ENCODE assay signal across 8 mouse cellular contexts in genomic region chr2:75657907-75658691, GRCm38 (mm10). TPM values are rescaled to one million over a fixed set of nuclear protein-coding genes. Genes with fewer than 3 reads are reported as not detected.
DNase-seq lines count a peak whose midpoint lies in the region; ATAC-seq and TF ChIP-seq lines count a peak whose summit lies in the region.

No protein-coding gene starts in this region.

- WGBS in thymus, adult 2 months: 17% methylated on average over 18 of the region's 18 CpGs
- 3% methylated on average over 18 of the region's 18 CpGs for WGBS in hindbrain, embryonic 11.5 days
- 4% methylated on average over 18 of the region's 18 CpGs for WGBS in limb, embryonic 15.5 days
- 4% methylated on average over 18 of the region's 18 CpGs for WGBS in neural tube, embryonic 11.5 days

- peak overlapping the region; percentile 43 for H3K4me2 ChIP-seq in hindbrain, embryonic 11.5 days (replicated peaks; ENCODE audit: low read depth, low read length)
- H3K4me2 ChIP-seq in limb, embryonic 15.5 days: peak overlapping the region; percentile 58
- H3K4me2 ChIP-seq in neural tube, embryonic 11.5 days (ENCODE audit: low read depth): peak overlapping the region; percentile 61

- TF ChIP-seq POLR2A in thymus, adult 2 months (IDR thresholded peaks at IDR 0.05; ENCODE audit: control insufficient read depth, extremely low read depth, insufficient read depth, low read length, poor library complexity): no peak

- peak overlapping the region; percentile 61 for H3K4me3 ChIP-seq in thymus, adult 2 months (ENCODE audit: control insufficient read depth, insufficient read depth, low read length)
- H3K4me3 ChIP-seq in hindbrain, embryonic 11.5 days (ENCODE audit: low read depth, low read length): peak overlapping the region; percentile 95
- peak overlapping the region; percentile 83 for H3K4me3 ChIP-seq in limb, embryonic 15.5 days
- peak overlapping the region; percentile 77 for H3K4me3 ChIP-seq in neural tube, embryonic 11.5 days (ENCODE audit: low read depth, low read length)

- H3K36me3 ChIP-seq in thymus, adult 2 months (ENCODE audit: control insufficient read depth, insufficient read depth, low read length): peaks cover 17% of the 10 kb centered on the region
- peaks cover 7% of the 10 kb centered on the region for H3K36me3 ChIP-seq in hindbrain, embryonic 11.5 days (ENCODE audit: control insufficient read depth, insufficient read depth, low read length)
- H3K36me3 ChIP-seq in limb, embryonic 15.5 days: peaks cover 8% of the 10 kb centered on the region
- H3K36me3 ChIP-seq in neural tube, embryonic 11.5 days (ENCODE audit: control insufficient read depth, insufficient read depth, low read length): peaks cover 2% of the 10 kb centered on the region; the same call in 1 of the 2 replicates

- peak; percentile 25 for DNase-seq in thymus, adult 2 months
- no peak for DNase-seq in thymus, postnatal 36 days
- DNase-seq in embryo, embryonic 10.5 days (ENCODE audit: low spot score): peak; percentile 82
- peak; percentile 67 for DNase-seq in hindbrain, embryonic 11.5 days (ENCODE audit: low spot score)
- peak; percentile 55 for DNase-seq in neural tube, embryonic 11.5 days (ENCODE audit: low spot score)
- no peak for DNase-seq in layer of hippocampus, postnatal 36 days
- no peak for DNase-seq in gastrocnemius, adult 18-20 months (ENCODE audit: low spot score)

- TF ChIP-seq CTCF in thymus, adult 2 months (IDR thresholded peaks at IDR 0.05; ENCODE audit: borderline replicate concordance, control insufficient read depth, extremely low read depth, insufficient read depth, low read length, poor library complexity): no peak

- H3K27ac ChIP-seq in thymus, adult 2 months (ENCODE audit: control insufficient read depth, insufficient read depth, low read length): peak overlapping the region; percentile 91
- H3K27ac ChIP-seq in hindbrain, embryonic 11.5 days (ENCODE audit: low read depth, low read length): peak overlapping the region; percentile 98
- peak overlapping the region; percentile 97 for H3K27ac ChIP-seq in limb, embryonic 15.5 days
- peak overlapping the region; percentile 95 for H3K27ac ChIP-seq in neural tube, embryonic 11.5 days (ENCODE audit: low read depth, low read length)

- peak overlapping the region; percentile 92 for H3K9ac ChIP-seq in hindbrain, embryonic 11.5 days (ENCODE audit: low read depth, low read length)
- H3K9ac ChIP-seq in limb, embryonic 15.5 days: peak overlapping the region; percentile 65
- H3K9ac ChIP-seq in neural tube, embryonic 11.5 days (ENCODE audit: low read length): peak overlapping the region; percentile 89

- 0 out of 2 replicates have a peak, but pooled peaks have one; percentile 9 for ATAC-seq in hindbrain, embryonic 11.5 days (ENCODE audit: low FRiP score)
- ATAC-seq in limb, embryonic 15.5 days (ENCODE audit: insufficient number of reproducible peaks, low FRiP score, low TSS enrichment, low read depth): no peak
- no peak for ATAC-seq in neural tube, embryonic 11.5 days (ENCODE audit: insufficient read depth, low FRiP score, low TSS enrichment)

- H3K4me1 ChIP-seq in thymus, adult 2 months (replicated peaks; ENCODE audit: control insufficient read depth, insufficient read depth, low read length): peaks cover 11% of the 10 kb centered on the region
- H3K4me1 ChIP-seq in hindbrain, embryonic 11.5 days (replicated peaks; ENCODE audit: control insufficient read depth, insufficient read depth, low read length): peaks cover 3% of the 10 kb centered on the region; the same call in 1 of the 2 replicates
- peaks cover 14% of the 10 kb centered on the region for H3K4me1 ChIP-seq in limb, embryonic 15.5 days
- peaks cover 7% of the 10 kb centered on the region; the same call in 1 of the 2 replicates for H3K4me1 ChIP-seq in neural tube, embryonic 11.5 days (ENCODE audit: control insufficient read depth, insufficient read depth, low read length)

- H3K9me3 ChIP-seq in hindbrain, embryonic 11.5 days (ENCODE audit: control insufficient read depth, low read length): no peaks in the 10 kb centered on the region
- no peaks in the 10 kb centered on the region for H3K9me3 ChIP-seq in limb, embryonic 15.5 days
- H3K9me3 ChIP-seq in neural tube, embryonic 11.5 days (ENCODE audit: control insufficient read depth, low read length): no peaks in the 10 kb centered on the region

- no peaks in the 10 kb centered on the region for H3K27me3 ChIP-seq in thymus, adult 2 months (ENCODE audit: control insufficient read depth, insufficient read depth, low read length)
- H3K27me3 ChIP-seq in hindbrain, embryonic 11.5 days (ENCODE audit: control insufficient read depth, insufficient read depth, low read length): no peaks in the 10 kb centered on the region
- H3K27me3 ChIP-seq in limb, embryonic 15.5 days: no peaks in the 10 kb centered on the region
- no peaks in the 10 kb centered on the region for H3K27me3 ChIP-seq in neural tube, embryonic 11.5 days (ENCODE audit: control insufficient read depth, insufficient read depth, low read length)

RNA-seq across cellular contexts. Expression of gene Hnrnpa3, which starts 1.0 kb away (rescaled TPM):
- 45.4 and 47.2 TPM in 2 replicates for polyA plus RNA-seq in thymus, adult 2 months (2012; rRNA removed)
- polyA plus RNA-seq in hindbrain, embryonic 11.5 days (2014; fragmentation: Nextera tagmentation; extraction: Ambion mirVana): 304 and 320 TPM in 2 replicates
- 243 and 306 TPM in 2 replicates for polyA plus RNA-seq in limb, embryonic 15.5 days (2015; fragmentation: Nextera tagmentation; extraction: Ambion mirVana)
- polyA plus RNA-seq in neural tube, embryonic 11.5 days (2014; fragmentation: Nextera tagmentation; extraction: Ambion mirVana): 292 and 301 TPM in 2 replicates
- 100 to 1,000 TPM; 319 to 330 TPM for total RNA-seq in layer of hippocampus, postnatal 36 days (2021)
- 100 to 1,000 TPM; 112 to 143 TPM for total RNA-seq in gastrocnemius, adult 18-20 months (2021)

RNA-seq across cellular contexts. Expression of gene Nfe2l2, which starts 46.3 kb away (rescaled TPM):
- 38.4 and 42.2 TPM in 2 replicates for polyA plus RNA-seq in thymus, adult 2 months (2012; rRNA removed)
- polyA plus RNA-seq in hindbrain, embryonic 11.5 days (2014; fragmentation: Nextera tagmentation; extraction: Ambion mirVana): 28.4 and 28.5 TPM in 2 replicates
- 40.7 and 45.2 TPM in 2 replicates for polyA plus RNA-seq in limb, embryonic 15.5 days (2015; fragmentation: Nextera tagmentation; extraction: Ambion mirVana)
- 26.5 and 31.4 TPM in 2 replicates for polyA plus RNA-seq in neural tube, embryonic 11.5 days (2014; fragmentation: Nextera tagmentation; extraction: Ambion mirVana)
- 10 to 100 TPM; 11.4 to 13.5 TPM for total RNA-seq in layer of hippocampus, postnatal 36 days (2021)
- 10 to 100 TPM; 34.2 to 51.0 TPM for total RNA-seq in gastrocnemius, adult 18-20 months (2021)

Comparison
In these comparisons a context has a peak if more than half of its experiments do, and no peak if none do; other contexts are left out.
1. DNase-seq: peak in thymus, adult 2 months (single experiment), embryo, embryonic 10.5 days (single experiment), hindbrain, embryonic 11.5 days (single experiment) and neural tube, embryonic 11.5 days (single experiment); none in thymus, postnatal 36 days (0 of 2), layer of hippocampus, postnatal 36 days (0 of 2) and gastrocnemius, adult 18-20 months (single experiment).
2. Peak in every context shown above with its lines, with median percentiles within 50 percentile points of each other: H3K27ac ChIP-seq, H3K4me3 ChIP-seq, H3K4me2 ChIP-seq and H3K9ac ChIP-seq.